Mouse (Mus musculus): ENCODE measurements around the gene Tmc6. TPM values are rescaled to one million over a fixed set of nuclear protein-coding genes. Genes with fewer than 3 reads are reported as not detected.

Tmc6 gene
- polyA plus RNA-seq, 1 experiment from 2014 or later = 20.9 TPM

- Histone ChIP-seq H3K4me2 (peak overlapping the region; percentile 96), H3K4me1 (replicated peaks) (peaks cover 60% of the 10 kb centered on the region), H3K9me3 (replicated peaks) (no peaks in the 10 kb centered on the region), H3K27ac (peak overlapping the region; percentile 92), H3K27me3 (no peaks in the 10 kb centered on the region; the same call in 1 of the 2 replicates), H3K9ac (peak overlapping the region; percentile 62), H3K4me3 (peak overlapping the region; percentile 61), H3K36me3 (peaks cover 14% of the 10 kb centered on the region)
- WGBS = 0% methylated on average over 17 of the region's 17 CpGs
- ATAC-seq (replicated peaks; ENCODE audit: insufficient number of reproducible peaks, insufficient read depth, low FRiP score, low read depth) = peak; percentile 4; the same call in 1 of the 2 replicates
These were observed 1.8 kb downstream of the Tmc6 start for GRCm38 (mm10) chr11:117780199-117780515.

- Histone ChIP-seq H3K4me1 (replicated peaks) (peaks cover 60% of the 10 kb centered on the region), H3K9ac (peak overlapping the region; percentile 62), H3K27me3 (no peaks in the 10 kb centered on the region; the same call in 1 of the 2 replicates), H3K9me3 (replicated peaks) (no peaks in the 10 kb centered on the region), H3K4me3 (peak overlapping the region; percentile 61), H3K36me3 (peaks cover 19% of the 10 kb centered on the region), H3K4me2 (peak overlapping the region; percentile 96), H3K27ac (peak overlapping the region; percentile 92)
- peak; percentile 41 for ATAC-seq (replicated peaks; ENCODE audit: insufficient number of reproducible peaks, insufficient read depth, low FRiP score, low read depth)
- WGBS = 2% methylated on average over 38 of the region's 38 CpGs
These were observed 2.4 kb downstream of the Tmc6 start for GRCm38 (mm10) chr11:117779434-117780198.

GRCm38 (mm10) chr11:117778851-117779433 is 3.1 kb downstream of the Tmc6 start:
- Histone ChIP-seq H3K9ac (peak overlapping the region; percentile 62), H3K4me1 (replicated peaks) (peaks cover 60% of the 10 kb centered on the region), H3K36me3 (peaks cover 20% of the 10 kb centered on the region), H3K4me2 (peak overlapping the region; percentile 96), H3K9me3 (replicated peaks) (no peaks in the 10 kb centered on the region), H3K4me3 (peak overlapping the region; percentile 61), H3K27me3 (no peaks in the 10 kb centered on the region; the same call in 1 of the 2 replicates), H3K27ac (peak overlapping the region; percentile 92)
- WGBS = 50% methylated on average over 12 of the region's 12 CpGs
- no peak for ATAC-seq (replicated peaks; ENCODE audit: insufficient number of reproducible peaks, insufficient read depth, low FRiP score, low read depth)

GRCm38 (mm10) chr11:117778031-117778430 is 4.0 kb downstream of the Tmc6 start:
- 91% methylated on average over 11 of the region's 11 CpGs for WGBS
- Histone ChIP-seq H3K9ac (no peak overlapping the region), H3K36me3 (peaks cover 24% of the 10 kb centered on the region), H3K4me2 (no peak overlapping the region), H3K4me1 (replicated peaks) (peaks cover 53% of the 10 kb centered on the region), H3K27me3 (no peaks in the 10 kb centered on the region), H3K4me3 (no peak overlapping the region), H3K27ac (no peak overlapping the region), H3K9me3 (replicated peaks) (no peaks in the 10 kb centered on the region)
- ATAC-seq (replicated peaks; ENCODE audit: insufficient number of reproducible peaks, insufficient read depth, low FRiP score, low read depth) = no peak

GRCm38 (mm10) chr11:117777111-117777510 is 4.9 kb downstream of the Tmc6 start:
- Histone ChIP-seq H3K4me1 (replicated peaks) (peaks cover 47% of the 10 kb centered on the region), H3K9me3 (replicated peaks) (no peaks in the 10 kb centered on the region), H3K9ac (no peak overlapping the region), H3K27ac (no peak overlapping the region), H3K4me3 (no peak overlapping the region), H3K4me2 (no peak overlapping the region), H3K27me3 (no peaks in the 10 kb centered on the region), H3K36me3 (peaks cover 32% of the 10 kb centered on the region)
- WGBS = 81% methylated on average over 5 of the region's 5 CpGs
- ATAC-seq (replicated peaks; ENCODE audit: insufficient number of reproducible peaks, insufficient read depth, low FRiP score, low read depth) = no peak

- Histone ChIP-seq H3K27ac (no peak overlapping the region), H3K4me3 (no peak overlapping the region), H3K4me2 (no peak overlapping the region), H3K27me3 (no peaks in the 10 kb centered on the region), H3K9me3 (replicated peaks) (no peaks in the 10 kb centered on the region), H3K9ac (no peak overlapping the region), H3K4me1 (replicated peaks) (peaks cover 39% of the 10 kb centered on the region), H3K36me3 (peaks cover 37% of the 10 kb centered on the region)
- no peak for ATAC-seq (replicated peaks; ENCODE audit: insufficient number of reproducible peaks, insufficient read depth, low FRiP score, low read depth)
- WGBS = 90% methylated on average over 14 of the region's 14 CpGs
These were observed 5.8 kb downstream of the Tmc6 start for GRCm38 (mm10) chr11:117776085-117776792.

GRCm38 (mm10) chr11:117775540-117775939 is 6.5 kb downstream of the Tmc6 start:
- H3K4me2 ChIP-seq = no peak overlapping the region
- WGBS = 91% methylated on average over 13 of the region's 13 CpGs
- H3K36me3 ChIP-seq = peaks cover 37% of the 10 kb centered on the region
- no peak overlapping the region for H3K4me3 ChIP-seq
- no peaks in the 10 kb centered on the region for H3K9me3 ChIP-seq (replicated peaks)
- no peak overlapping the region for H3K9ac ChIP-seq
- no peak for ATAC-seq (replicated peaks; ENCODE audit: insufficient number of reproducible peaks, insufficient read depth, low FRiP score, low read depth)
- no peak overlapping the region for H3K27ac ChIP-seq
- no peaks in the 10 kb centered on the region for H3K27me3 ChIP-seq
- peaks cover 32% of the 10 kb centered on the region for H3K4me1 ChIP-seq (replicated peaks)

GRCm38 (mm10) chr11:117774925-117775324 is 7.1 kb downstream of the Tmc6 start:
- no peak overlapping the region for H3K4me2 ChIP-seq
- 90% methylated on average over 10 of the region's 10 CpGs for WGBS
- no peak overlapping the region for H3K4me3 ChIP-seq
- H3K4me1 ChIP-seq (replicated peaks) = peaks cover 25% of the 10 kb centered on the region
- ATAC-seq (replicated peaks; ENCODE audit: insufficient number of reproducible peaks, insufficient read depth, low FRiP score, low read depth) = no peak
- H3K9ac ChIP-seq = no peak overlapping the region
- no peak overlapping the region for H3K27ac ChIP-seq
- no peaks in the 10 kb centered on the region for H3K9me3 ChIP-seq (replicated peaks)
- H3K36me3 ChIP-seq = peaks cover 37% of the 10 kb centered on the region
- H3K27me3 ChIP-seq = no peaks in the 10 kb centered on the region

- ATAC-seq (replicated peaks; ENCODE audit: insufficient number of reproducible peaks, insufficient read depth, low FRiP score, low read depth) = no peak
- Histone ChIP-seq H3K4me2 (no peak overlapping the region), H3K4me3 (no peak overlapping the region), H3K4me1 (replicated peaks) (peaks cover 12% of the 10 kb centered on the region; the same call in 1 of the 2 replicates), H3K9me3 (replicated peaks) (no peaks in the 10 kb centered on the region), H3K27ac (no peak overlapping the region), H3K36me3 (peaks cover 37% of the 10 kb centered on the region), H3K27me3 (no peaks in the 10 kb centered on the region), H3K9ac (no peak overlapping the region)
- WGBS = 93% methylated on average over 7 of the region's 7 CpGs
These were observed 9.6 kb downstream of the Tmc6 start for GRCm38 (mm10) chr11:117772352-117772751.

GRCm38 (mm10) chr11:117770407-117770806 is 11.6 kb downstream of the Tmc6 start:
- Histone ChIP-seq H3K4me2 (no peak overlapping the region), H3K9me3 (replicated peaks) (no peaks in the 10 kb centered on the region), H3K9ac (no peak overlapping the region), H3K27ac (no peak overlapping the region), H3K4me1 (replicated peaks) (peaks cover 19% of the 10 kb centered on the region), H3K36me3 (peaks cover 37% of the 10 kb centered on the region), H3K4me3 (no peak overlapping the region), H3K27me3 (no peaks in the 10 kb centered on the region)
- WGBS = 85% methylated on average over 10 of the region's 10 CpGs
- no peak for ATAC-seq (replicated peaks; ENCODE audit: insufficient number of reproducible peaks, insufficient read depth, low FRiP score, low read depth)

GRCm38 (mm10) chr11:117769683-117770047 is 12.3 kb downstream of the Tmc6 start:
- Histone ChIP-seq H3K4me3 (no peak overlapping the region), H3K36me3 (peaks cover 33% of the 10 kb centered on the region), H3K27me3 (no peaks in the 10 kb centered on the region), H3K27ac (no peak overlapping the region; the same call in 1 of the 2 replicates), H3K4me2 (no peak overlapping the region), H3K9me3 (replicated peaks) (no peaks in the 10 kb centered on the region), H3K4me1 (replicated peaks) (peaks cover 19% of the 10 kb centered on the region), H3K9ac (no peak overlapping the region)
- 86% methylated on average over 7 of the region's 7 CpGs for WGBS
- ATAC-seq (replicated peaks; ENCODE audit: insufficient number of reproducible peaks, insufficient read depth, low FRiP score, low read depth) = no peak

All from heart, embryonic 15.5 days (tissue).